1 mouse cellular context compared by ENCODE assay signal in the genomic region with DNA sequence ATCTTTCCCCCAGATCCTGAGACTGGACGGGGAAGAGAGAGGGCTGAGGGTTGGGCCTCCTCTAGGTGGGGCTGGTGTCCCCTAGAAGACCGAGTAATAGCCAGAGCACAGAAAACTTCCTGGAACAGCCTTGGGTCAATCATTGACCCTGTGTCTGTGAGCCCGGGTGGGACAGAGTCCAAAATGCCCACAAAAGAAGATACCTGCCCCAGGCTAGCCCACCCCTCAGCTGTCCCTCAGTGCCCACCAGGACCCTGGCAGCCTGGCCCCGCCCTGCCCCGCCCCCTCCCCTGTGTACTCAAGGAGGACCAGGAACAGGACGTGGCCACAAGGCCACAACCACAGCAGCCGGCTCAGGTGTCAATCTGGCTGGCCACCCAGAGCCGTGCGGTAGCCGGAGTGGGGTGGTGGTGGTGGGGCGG.
TF ChIP-seq lines count a peak whose summit lies in the region.

No protein-coding gene starts in this region.

TF ChIP-seq in CH12.LX, 34 proteins besides CTCF, POLR2A, EP300 and RAD21 (continued from another document):
- TF ChIP-seq JUN (IDR thresholded peaks at IDR 0.05; ENCODE audit: insufficient read depth, low read depth, low read length) = no peak
- no peak for TF ChIP-seq KAT2A (IDR thresholded peaks at IDR 0.05; ENCODE audit: insufficient replicate concordance, low read length)
- no peak for TF ChIP-seq MYC (IDR thresholded peaks at IDR 0.05; ENCODE audit: low read depth, low read length)
- TF ChIP-seq ELF1 (IDR thresholded peaks at IDR 0.05; ENCODE audit: low read depth, low read length) = peak; percentile 51
- TF ChIP-seq TBP (conservative IDR thresholded peaks at IDR 0.05; ENCODE audit: low read depth, low read length) = no peak
- TF ChIP-seq NRF1 (IDR thresholded peaks at IDR 0.05; ENCODE audit: low read depth, low read length) = no peak
- no peak for TF ChIP-seq CHD1 (IDR thresholded peaks at IDR 0.05; ENCODE audit: low read depth, low read length)
- TF ChIP-seq USF2 (conservative IDR thresholded peaks at IDR 0.05; ENCODE audit: low read depth, low read length) = no peak
- TF ChIP-seq CHD2 (IDR thresholded peaks at IDR 0.05; ENCODE audit: low read length) = peak; percentile 36; the same call in 1 of the 2 replicates
- no peak for TF ChIP-seq RCOR1 (conservative IDR thresholded peaks at IDR 0.05; ENCODE audit: low read depth, low read length)
- TF ChIP-seq MXI1 (IDR thresholded peaks at IDR 0.05; ENCODE audit: low read depth, low read length) = no peak
